Mouse (Mus musculus) left cerebral cortex, adult 11 months (tissue): ENCODE measurements around the gene Dapp1.

Experiments used
- DNase-seq: peaks from one replicate; pipeline ENCODE4 v3.0.0; 2022; ENCODE audit warnings: low spot score

Dapp1 gene

GRCm38 (mm10) chr3:137981382-137981750, at the start of gene Dapp1:
Gene Dapp1, minus strand, starts transcription at chr3:137981545.
- peak; percentile 25 for DNase-seq

GRCm38 (mm10) chr3:138030563-138030962, 49.2 kb upstream of the Dapp1 start:
- DNase-seq = no peak

GRCm38 (mm10) chr3:138029351-138029750, 48.0 kb upstream of the Dapp1 start:
- no peak for DNase-seq

GRCm38 (mm10) chr3:138027575-138028362, 46.4 kb upstream of the Dapp1 start:
- DNase-seq = no peak

- DNase-seq = peak; percentile 9
Observed at GRCm38 (mm10) chr3:138026286-138026685, 44.9 kb upstream of the Dapp1 start.

GRCm38 (mm10) chr3:138022651-138023050, 41.3 kb upstream of the Dapp1 start:
- no peak for DNase-seq

DNA sequence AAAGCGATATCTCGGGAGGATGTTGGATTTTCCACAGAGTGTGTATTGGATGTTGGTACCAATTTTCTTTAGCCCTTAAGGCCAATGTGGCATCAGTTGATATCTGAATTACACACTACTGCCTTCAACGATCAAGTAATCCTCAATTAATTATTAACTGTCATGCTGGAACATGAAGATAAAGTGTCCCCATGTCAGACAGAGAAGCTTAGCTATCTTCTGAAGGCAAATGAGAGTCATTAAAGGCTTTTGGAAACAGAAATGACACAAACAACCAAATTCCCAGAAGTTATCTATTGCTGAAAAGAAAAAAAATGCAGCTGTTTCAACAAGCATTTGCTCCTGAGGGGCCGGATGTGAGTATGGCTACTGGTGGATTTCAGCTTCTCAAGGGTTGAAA, 40.7 kb upstream of the Dapp1 start:
- DNase-seq = no peak

GRCm38 (mm10) chr3:138016810-138017209, 35.5 kb upstream of the Dapp1 start:
- DNase-seq = no peak

DNA sequence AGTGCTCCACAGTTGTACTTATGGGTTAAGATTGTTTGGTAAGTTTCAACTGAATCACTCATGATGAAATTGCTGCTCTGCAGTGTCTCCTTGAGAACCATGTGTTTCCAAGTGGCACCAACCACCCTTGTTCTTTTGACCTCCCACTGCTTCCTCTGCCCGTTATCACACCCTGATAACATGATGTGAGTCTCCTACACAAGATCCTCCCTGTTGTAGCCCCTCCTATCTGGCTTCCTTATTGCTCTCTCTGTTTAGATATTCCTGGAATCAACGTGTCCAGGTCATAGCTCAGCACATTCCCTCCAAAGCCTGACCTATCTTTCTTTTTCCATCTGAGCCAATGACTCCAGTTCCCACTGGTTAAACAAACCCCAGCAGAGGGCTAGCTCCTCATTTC, 33.4 kb upstream of the Dapp1 start:
- DNase-seq = no peak

DNA sequence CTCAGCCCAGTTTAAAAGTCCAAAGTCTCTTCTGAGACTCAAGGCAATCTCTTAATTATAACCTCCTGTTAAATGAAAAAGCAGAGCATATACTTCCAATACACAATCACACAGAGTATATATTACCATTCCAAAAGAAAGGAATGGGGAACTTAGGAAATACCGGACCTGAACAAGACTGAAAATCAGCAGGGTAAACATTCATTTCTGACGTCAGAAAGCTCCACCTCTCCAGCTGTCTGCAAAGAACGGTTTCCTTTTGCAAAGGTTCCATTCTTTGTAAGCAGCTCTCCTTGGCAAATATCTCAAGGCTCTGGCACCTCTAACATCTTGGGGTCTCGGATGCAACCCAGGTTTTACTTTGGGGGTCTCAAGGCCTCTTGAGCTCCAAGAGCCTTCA, 31.0 kb upstream of the Dapp1 start:
- no peak for DNase-seq

GRCm38 (mm10) chr3:138008152-138008551, 26.8 kb upstream of the Dapp1 start:
- no peak for DNase-seq

- DNase-seq = no peak
Observed at GRCm38 (mm10) chr3:138006896-138007295, 25.6 kb upstream of the Dapp1 start.

GRCm38 (mm10) chr3:138003264-138003663, 21.9 kb upstream of the Dapp1 start:
- no peak for DNase-seq

DNA sequence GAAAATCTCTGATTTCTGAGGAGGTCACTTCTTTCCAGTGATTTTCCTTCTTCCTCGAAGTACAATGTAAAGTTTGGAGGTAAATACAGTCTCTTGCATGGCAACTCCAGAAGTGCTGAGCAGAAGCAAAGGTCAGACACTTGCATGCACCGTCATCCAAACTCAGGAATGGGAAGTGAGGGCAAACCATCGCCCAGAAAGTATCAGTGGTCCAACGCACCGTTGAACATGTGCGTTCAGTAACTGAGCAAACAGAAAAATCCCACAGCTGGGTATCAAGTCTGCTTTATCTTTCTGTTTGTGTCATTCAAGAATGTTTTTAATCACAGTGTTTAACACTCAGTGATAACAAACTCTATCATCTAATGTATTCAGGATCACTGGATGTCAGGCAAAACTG, 21.2 kb upstream of the Dapp1 start:
- no peak for DNase-seq

DNA sequence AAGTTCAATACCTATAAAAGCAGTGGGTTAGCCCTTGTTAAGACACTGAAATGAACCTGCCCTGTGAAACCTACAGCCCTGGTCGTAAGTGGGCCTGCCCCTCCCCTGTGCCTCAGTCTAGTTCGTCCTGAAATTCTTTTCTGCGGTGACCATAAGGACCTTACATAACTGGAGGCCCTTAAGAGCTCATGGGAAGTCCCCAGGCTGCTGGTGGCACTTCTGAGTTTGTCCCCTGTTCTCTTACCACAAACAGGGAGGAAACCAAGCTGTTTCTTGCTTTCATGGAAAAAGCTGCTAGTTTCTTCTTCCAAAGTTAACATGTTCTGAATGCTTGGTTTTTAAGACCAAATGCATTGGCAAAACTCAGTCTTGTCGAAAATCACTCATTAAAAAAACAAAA, 20.5 kb upstream of the Dapp1 start:
- DNase-seq = no peak

- DNase-seq = no peak
Observed at GRCm38 (mm10) chr3:138000724-138001069, 19.4 kb upstream of the Dapp1 start.

GRCm38 (mm10) chr3:138000062-138000723, 18.8 kb upstream of the Dapp1 start:
- no peak for DNase-seq

GRCm38 (mm10) chr3:137999224-137999790, 18.0 kb upstream of the Dapp1 start:
- no peak for DNase-seq

DNA sequence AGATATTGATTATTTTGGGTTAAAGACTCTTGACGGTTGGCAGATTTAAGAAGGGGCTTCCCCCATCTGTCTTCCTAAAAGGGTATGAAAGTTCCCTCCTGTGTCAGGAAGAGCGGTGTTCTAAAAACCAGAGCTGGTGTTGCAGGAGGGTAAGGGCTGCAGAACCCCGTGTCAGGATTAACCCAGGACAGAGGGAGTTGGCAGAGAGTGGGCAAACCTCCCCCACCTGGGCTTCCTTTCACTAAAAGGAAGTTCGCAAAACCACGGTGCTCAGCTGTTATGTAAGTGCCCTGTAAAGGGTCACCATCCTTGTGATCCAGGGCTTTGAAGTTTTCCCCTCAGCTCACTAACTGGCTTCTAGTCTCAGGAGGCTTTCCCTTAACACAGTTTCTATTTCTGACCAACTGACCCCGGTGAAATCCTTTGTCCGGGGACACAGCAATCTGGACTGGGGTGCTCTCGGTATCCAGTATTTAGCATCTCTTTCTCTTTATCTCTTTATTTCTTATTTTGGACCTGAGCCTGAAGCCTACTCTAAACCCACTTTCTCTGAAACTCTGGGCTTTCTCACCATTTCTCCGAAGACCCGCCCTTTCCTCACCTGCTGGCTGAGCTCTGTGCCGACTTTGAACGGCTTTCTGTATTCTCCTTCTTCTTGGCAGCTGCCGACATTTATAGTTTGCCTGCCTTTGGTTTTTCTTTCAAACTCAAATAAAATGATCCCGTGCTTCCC, 17.3 kb upstream of the Dapp1 start:
- no peak for DNase-seq

GRCm38 (mm10) chr3:137995486-137995885, 14.1 kb upstream of the Dapp1 start:
- no peak for DNase-seq

- DNase-seq = no peak
Observed at GRCm38 (mm10) chr3:137994196-137994595, 12.9 kb upstream of the Dapp1 start.

- no peak for DNase-seq
Observed at GRCm38 (mm10) chr3:137992366-137992765, 11.0 kb upstream of the Dapp1 start.

- DNase-seq = peak; percentile 77
Observed at GRCm38 (mm10) chr3:137991183-137991582, 9.8 kb upstream of the Dapp1 start.
